Mouse (Mus musculus) c-Kit-negative CD71-positive TER-119-positive erythroid progenitor cells, embryonic 14.5 days (primary cell): ENCODE measurements around the gene Thrap3.

Source experiments
- DNase-seq: peaks from one replicate; pipeline ENCODE4 v3.0.0-alpha.2; 2013; ENCODE audit warnings: low read depth, low spot score

Thrap3 gene

DNA sequence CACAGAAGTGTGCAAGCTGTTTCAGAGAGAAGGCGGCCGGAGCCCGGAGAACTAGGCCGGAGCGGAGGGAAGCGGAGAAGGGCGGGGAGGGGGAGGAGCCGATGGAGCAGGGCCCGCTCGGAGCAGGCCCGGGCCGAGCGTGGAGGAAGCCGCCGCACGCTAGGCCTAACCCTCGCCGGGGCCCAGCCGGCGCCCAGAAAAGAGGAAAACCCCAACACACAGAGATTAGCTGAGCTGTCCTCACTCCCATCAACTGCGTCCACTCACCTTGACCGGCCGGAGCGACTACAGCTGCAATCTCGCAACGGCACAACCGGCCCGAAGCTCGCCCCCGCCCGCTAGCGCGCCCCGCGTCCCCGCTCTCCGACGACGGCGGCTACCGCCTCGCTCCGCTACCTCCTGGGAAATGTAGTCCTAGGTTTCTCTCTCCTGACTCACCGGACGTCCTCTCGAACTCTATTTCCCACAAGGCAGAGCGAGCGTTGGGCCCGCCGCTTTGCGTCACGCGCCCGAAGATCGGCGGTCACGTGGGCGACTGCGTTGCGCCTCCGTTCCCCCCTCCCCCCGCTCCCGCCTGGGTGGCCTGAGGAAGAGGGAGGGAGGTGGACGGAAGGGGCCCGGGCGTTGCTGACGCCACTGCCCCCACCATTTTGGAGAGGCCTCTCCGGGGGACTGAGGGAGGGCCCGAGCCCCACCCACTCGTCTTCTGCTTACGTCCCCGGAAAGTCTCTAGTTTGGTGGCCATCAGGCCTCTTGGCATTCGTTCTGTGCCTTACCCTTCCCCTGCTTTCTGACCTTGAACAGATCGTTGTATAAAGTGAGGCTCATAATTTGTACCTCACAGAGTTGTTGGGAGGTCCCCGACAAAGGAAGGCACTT, at the start of gene Thrap3:
TSS of gene Thrap3 (minus strand) at position 458 of the 879 bp plus-strand sequence.
- peak; percentile 91 for DNase-seq

DNA sequence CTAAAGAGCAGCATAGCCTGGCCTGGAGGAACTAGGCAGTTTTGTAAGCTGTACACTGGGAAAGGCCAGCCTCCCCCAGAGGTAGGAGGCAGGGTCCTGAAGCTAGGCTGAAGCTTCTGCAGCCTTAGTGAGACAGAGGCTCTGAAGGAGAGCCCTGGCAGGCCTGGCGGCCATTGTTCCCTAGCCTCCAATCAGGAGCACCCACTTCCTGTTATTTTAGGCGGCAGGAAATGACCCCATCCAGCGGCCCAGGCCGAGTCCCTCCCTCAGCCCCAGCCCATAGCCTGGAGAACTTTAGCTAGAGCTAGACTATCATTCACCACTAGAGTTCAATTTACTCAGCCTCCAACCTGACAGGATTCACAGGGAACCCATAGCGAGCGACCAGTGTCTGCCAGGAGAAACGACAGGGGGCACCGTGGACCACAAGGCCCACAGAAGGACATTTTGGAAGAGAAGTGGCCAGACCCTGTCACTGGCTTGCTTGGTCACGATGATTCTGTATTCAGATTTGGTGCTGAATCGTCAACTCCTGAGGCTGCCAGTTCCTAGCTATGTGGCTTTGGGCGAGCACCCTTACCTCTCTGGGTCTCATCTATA, 49.2 kb upstream of the Thrap3 start:
- no peak for DNase-seq

DNA sequence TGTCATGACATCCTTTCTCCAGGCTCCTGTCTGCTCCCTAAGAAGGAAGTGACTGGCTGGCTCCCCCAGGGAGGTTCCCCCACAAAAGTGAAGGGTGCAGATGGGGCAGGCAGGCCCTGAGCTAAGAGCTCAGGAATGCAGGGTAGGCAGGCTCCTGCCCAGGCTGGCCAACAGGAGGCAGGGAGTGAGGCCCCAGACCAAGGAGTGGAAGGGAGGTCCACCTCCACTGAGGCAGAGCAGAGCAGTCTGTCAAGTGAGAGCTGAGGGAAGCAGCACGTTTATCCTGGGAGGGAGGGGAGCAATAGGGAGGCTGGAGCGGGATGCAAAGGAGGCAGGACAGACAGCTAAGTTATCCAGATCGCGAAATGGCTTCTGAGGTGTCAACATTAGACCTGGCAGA, 48.1 kb upstream of the Thrap3 start:
- no peak for DNase-seq

DNA sequence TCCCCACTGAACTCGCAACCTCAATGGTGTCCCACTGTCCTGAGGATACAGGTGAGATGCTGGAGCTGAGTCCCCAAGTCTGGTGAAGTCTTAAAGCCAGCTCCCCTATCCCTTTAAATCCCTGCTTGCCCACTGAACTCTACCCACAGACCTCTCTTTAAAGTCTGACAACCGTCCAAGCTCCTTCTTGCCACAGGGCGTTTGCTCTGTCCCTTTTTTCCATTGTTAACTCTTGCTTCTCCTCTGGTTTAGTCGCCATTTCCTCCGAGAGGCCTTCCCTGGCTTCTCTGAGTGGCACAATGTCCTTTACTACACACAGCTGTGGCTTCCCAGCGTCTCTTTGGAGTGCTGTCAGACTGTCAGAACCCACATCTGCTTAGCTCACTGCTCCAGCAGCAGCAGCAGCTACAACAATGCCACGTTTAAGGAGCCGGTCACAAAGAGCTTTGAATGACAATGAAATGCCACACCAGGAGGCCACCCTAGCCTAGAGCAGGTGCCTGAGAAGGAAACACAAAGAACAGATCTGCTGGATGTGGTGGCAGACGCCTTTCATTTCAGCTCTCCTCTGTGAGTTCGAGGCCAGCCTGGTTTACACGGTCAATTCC, 45.8 kb upstream of the Thrap3 start:
- DNase-seq = no peak

DNA sequence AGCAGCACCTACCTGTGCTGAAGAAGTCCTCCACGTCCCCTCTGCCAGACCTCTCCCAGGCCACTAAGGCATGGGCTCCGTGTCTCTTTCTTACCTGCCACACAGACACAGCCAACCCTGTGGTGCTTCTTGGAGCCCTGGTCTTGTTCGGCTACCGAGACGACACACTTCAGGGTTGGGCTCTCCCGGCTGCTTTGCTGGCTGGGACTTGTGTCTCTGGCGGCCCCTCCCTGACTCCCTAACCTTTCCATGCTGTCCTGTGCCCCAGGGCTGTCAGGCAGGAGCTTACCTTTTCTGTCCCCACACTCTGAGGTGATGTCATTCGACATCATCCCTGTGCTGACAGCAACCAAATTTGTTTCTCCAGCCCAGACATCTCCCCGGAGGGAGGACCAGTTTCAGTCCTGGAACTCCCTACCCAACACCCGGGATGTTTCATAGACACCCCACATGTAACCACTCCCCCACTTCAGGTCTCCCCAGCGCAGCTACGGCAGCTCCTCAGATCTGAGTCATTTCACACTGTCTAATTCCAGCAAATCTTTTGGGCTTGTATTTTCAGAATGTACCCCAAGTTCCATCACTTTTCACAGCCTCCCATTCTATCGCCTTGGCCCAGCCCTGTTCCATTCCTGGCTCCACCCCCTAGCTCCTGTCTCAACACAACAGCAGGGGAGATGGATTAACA, 43.8 kb upstream of the Thrap3 start:
- DNase-seq = no peak

DNA sequence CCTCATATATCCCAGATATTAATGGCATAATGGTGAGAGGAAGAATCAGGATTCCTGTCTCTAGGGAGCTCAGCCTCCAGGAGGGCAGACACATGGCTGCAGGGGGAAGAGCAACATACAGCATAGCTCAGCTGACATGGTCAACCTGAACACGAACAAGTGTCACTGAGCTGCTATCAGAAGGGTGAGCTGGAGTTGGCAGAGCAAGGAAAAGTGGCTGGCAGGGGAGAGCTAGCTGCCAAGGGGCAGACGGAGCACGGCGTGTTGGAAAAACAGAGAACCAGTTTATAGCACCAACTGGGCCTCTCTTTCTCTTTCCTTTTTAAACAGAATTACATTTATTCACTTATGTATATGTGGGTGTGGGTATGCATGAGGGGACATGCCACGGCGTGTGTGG, 40.0 kb upstream of the Thrap3 start:
- DNase-seq = no peak

DNA sequence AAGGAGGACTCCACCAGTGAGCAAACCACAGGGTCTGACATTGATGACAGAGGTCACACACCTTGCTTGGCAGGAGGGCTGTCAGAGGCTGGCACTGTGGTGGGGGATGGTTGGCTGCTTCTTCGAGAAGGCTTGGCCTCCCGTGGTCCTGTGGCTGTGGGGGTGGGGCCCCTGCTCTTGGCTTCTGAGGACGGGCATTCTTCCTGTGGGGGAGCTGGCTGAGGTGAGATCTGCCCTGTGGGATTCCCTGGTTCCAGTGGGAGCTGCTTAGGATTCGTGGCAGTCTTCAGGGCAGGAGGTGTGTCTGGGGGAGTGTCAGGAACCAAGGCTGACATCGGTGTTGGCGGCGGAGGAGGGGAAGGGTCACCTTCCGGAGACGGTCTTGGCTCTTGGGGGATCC, 39.4 kb upstream of the Thrap3 start:
- DNase-seq = no peak

DNA sequence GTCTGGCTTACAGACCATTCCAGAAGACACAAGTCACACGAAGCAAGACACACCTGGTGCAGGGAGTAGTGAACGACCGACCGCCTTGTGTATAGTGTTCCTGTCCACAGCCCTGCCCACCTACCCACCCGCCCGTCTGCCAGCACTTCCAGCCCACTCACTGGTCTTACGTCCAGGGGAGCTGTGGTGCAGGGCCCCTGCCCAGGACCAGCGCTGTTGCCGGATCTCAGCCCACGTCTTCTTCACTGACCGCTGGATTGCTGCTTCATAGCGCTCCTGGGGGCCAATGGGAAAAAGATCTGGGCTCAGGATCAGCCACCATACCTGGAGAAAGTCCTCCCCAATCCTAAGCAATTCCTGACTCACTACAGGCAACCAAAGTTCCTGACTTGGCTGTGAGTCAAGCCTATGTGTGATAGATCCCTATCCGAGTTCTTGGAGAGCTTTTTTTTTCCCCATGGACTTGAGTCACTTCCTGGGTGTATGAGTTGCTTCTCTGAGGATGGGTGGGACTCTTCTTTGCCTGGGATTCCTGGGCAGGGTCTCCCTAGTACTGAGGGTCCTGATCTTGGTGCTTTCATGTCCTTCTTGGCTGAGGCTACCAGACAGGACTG, 37.4 kb upstream of the Thrap3 start:
- no peak for DNase-seq

DNA sequence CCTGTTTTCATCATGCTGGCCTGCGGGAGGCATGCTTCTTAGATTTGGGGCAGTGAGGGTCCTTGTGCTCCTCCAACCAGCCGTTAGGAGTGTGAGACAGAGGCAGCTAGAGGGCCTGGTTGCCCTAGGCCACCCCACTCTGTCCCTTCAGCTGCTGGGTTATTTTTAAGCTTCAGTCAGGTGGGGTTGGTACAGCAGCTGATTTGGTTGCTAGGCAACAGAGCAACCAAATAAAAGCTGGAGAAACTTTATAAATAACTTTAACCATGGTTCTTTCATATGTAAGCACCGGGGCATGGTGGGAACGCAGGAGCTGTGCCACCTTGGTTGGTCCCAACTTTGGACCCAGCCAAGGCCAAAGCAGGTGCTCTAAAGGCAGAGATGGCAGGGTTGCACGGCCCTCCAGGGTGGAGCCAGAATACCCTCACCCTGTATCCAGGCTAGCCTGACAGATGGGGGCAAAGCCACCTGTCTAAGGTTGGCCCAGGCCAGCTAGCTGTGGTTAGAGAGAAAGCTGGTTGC, 35.2 kb upstream of the Thrap3 start:
- DNase-seq = no peak

DNA sequence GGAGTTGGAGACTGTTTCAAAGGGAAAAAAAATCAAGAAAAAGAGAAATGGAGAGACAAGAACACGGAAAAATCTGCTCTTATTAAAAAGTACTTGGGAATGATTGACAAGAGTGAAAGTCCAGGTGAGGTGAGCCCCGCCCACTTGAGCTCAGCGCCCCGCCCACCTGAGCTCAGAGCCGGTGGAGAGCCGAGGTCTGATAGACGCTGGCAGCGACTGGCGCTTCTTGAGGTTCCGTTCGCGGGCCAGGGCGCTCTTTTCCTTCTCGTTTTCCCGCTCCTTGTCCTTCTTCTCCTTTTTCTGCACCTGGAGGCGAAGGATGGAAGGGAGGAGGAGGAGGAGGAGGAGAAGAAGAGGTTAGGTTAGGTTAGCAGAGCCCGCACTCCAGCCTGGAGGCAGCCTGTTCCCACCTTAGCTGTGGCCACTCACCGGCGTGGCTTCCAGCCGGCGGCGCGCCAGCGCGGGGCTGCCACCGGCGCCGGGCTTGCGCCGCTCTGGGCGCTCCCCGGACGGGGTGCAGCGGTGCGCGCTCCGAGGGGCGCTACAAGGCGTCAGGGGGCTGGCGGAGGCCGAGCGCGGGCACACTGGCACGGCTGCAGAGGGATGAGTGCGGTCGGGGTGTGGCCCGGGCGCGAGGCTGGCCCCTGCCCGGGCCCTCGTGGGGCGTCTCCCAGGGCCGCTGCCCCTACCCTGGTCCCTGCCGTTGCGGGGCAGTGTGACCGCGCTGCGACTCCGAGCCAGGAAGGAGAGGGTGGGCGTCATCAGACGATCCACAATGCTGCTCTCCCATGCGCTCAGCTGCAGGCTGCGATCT, 34.1 kb upstream of the Thrap3 start:
- DNase-seq = no peak

DNA sequence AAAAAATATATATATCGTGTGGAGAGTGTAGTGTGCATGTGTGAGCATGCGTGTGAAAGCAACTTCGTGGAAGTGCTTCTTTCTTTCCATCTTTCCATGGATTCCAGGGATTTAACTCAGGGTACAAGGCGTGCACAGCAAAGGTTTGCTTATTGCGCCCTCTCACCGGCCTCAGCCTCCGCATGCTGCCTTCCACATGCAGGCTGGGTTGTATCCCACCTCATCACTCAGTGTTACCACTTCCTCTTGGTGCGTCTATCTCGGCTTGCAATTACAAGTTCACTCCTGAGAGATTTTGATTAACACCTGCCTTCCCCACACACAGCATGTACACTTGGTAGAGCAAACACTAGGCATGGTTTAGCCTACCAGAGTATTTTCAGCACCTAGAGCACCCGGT, 32.6 kb upstream of the Thrap3 start:
- DNase-seq = no peak

DNA sequence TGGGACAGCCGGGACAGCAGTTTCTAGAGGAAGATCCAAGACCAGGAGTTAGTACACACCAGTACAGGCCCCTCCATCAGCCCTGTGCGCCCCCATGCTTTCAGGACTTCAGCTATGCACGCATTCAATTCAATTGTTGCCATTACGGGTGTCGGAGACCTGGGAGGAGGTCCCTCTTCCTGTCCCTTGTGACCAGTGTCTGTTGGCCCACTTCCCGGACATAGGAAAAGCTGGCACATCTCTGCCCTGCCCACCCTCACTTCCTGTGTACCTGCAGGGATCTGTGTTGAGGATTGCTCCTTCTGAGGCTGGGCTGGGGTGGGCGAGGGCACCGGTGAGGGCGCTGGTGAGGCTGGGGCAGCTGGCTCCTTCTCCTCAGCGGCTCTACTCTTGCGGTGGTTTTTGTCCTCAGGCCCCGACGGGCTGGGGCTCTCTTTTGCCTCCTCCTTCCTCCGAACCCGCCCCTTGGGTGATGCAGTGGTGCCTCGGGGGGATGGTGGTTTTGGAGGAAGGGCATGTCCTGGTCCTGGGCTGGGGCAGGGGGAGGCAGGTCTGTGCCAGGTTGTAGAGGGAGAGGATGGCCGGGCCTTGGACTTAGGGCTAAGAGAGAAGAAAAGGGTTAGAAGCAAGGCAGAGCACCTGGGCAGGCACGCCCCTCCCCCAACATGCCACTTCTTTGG, 32.1 kb upstream of the Thrap3 start:
- DNase-seq = no peak

DNA sequence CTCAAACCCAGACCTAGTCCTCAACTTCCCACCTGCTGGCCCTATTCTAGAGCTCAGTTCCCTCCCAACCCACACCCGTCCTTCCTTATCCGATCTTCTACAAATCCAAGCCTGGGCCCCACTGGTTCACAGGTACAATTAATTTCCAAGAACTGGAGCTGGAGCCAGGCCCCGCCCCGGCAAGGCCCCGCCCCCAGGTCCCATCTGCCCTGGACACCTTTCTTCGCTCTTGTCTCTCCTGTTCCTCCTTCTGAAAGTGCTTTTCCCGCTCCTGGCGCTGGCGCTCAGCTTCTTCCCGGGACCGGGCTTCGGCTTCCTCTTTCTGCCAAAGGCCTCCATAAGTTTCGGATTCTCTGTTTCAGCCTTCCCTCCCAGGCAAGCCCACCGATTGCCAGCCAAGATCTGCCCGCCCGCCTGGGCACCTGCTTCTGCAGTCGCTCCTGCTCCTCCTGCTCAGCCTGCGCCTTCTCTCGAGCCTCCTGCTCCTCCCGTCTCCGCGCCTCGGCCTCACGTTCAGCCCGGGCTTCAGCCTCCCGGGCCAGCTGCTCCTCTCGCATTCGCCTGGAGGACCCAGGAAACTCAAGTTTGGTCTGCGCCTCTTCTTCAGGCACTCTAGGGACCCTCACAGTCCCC, 31.2 kb upstream of the Thrap3 start:
- no peak for DNase-seq

DNA sequence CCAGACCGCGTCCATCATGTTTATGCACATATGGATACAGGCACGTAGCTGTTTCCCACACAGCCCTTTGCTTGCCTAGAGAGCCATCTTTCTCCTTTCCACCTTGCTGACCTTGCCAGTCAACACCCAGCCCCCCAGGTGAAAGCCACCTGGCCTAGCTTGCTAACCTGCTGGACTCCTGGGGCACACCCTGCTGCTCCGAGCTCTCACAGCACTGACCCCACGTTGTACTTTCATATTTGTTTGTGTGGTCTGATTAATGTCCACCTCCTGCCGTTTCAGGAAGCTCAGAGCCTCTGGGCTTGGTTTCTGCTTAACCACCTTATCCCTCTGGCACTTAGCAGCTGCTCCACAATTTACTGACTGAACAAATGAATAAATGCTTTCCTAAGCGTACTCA, 27.3 kb upstream of the Thrap3 start:
- no peak for DNase-seq

DNA sequence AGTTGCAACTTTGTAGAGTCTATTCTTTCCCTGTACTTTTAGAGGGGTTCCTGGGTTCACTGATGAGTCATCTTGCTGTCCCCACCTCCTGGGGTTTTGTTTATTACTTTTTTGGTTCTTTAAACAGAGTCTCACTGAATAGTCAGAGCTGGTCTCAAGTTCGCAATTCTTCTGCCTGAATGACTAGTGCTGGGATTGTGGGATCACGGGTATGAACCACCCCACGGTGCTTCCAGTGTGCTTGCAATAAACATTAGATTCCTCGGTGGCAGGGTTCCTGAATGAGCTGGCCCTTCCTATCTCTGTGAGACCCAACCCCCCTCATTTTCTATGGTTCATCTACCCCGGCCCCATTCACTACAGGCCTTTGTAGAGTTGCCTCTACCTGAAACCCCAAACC, 25.6 kb upstream of the Thrap3 start:
- no peak for DNase-seq

DNA sequence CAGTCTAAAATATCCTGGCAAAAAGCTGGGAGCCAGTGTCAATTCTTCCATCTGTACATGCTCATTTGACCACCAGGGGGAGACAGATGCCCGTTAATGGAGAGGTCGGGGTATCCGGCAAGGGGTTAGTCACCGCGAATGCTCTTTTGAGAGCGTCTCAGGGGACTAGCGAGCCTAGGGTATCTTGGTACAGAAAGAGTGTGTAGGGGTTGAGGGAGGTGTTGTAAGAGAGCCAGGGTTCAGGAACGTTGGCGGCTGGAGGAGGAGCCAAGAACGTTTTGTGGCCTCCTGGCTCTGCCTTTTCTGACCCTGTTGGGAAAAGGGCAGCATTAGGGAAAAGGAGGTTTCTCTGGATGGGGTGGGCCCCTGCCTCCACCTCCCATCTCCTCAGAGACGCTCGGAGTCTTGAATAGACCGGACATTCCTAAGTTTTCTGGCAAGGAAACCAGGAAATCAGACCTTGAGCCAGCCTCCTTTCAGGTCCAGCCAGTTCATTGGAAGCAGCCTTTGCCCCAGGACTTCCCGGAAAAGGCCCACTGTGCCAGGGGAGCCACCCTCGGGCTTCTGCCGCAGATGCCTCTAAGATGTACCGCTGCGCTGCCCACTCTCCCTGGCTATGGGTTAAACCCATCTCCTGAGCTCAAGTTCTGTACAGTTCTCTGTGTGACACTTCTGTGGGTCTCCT, 24.7 kb upstream of the Thrap3 start:
- DNase-seq = peak; percentile 62

DNA sequence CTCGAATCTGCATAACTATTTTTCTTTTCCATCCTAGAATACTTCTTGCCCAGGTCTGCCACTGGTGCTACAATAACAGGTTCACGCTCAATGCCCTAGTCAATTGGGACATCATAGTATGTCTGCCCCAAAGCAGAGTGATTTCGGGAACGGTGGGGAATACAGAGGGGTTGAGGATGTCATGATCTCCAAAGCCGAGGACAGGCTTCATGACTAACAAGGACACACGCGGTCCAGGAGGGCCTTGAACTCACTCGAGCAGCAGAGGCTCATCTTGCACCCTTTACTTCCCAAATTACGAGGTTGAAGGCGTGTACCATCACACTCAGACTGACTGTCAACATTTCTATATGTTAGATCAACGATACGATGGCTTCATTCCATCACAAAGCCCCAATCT, 24.1 kb upstream of the Thrap3 start:
- DNase-seq = no peak

DNA sequence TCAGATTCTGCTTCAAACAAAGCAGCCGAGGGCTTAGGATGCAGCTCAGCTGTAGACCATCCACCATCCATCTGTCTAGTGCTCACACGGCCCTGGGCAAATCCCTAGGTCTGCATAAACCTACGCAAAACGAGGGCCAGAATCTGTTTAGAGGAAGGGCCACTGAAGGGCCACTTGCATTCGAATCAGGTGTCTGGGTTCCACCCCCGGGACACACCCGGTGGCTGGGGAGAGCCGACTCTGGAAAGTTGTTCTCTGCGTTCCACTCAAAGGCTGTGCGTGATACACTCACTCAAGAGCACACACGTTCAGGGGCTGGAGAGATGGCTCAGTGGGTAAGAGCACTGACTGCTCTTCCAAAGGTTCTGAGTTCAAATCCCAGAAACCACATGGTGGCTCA, 20.1 kb upstream of the Thrap3 start:
- no peak for DNase-seq

DNA sequence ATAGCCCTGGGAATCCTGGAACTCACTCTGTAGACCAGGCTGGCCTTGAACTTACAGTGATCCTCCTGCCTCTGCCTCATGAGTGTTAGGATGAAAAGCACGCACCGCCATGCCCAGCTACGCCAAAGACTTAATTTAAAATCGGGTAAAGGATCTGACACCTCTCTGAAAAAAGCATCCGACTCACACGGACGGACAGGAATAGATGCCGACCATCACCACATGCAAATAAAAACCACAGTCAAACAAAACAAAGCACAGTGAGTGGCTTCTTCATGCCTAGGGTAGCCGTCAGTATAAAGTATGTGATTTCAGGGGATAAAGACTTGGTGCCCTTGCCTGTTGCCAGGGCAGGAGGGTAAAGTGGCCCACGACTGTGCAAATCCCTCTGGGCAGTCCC, 17.5 kb upstream of the Thrap3 start:
- no peak for DNase-seq
